Mouse (Mus musculus) frontal cortex, postnatal 14 days (tissue): ENCODE measurements at regions not wholly inside any gene's neighbourhood (a gene's known extent, or its start where the extent isn't known, plus 50 kb on each side); places are given as distances from the start of the nearest gene placed in this dataset.

Experiments used
- DNase-seq, 2 experiments: peaks; one replicate each; pipeline ENCODE4 v3.0.0; 2022; ENCODE audit warnings: low spot score in 2 of 2

DNA sequence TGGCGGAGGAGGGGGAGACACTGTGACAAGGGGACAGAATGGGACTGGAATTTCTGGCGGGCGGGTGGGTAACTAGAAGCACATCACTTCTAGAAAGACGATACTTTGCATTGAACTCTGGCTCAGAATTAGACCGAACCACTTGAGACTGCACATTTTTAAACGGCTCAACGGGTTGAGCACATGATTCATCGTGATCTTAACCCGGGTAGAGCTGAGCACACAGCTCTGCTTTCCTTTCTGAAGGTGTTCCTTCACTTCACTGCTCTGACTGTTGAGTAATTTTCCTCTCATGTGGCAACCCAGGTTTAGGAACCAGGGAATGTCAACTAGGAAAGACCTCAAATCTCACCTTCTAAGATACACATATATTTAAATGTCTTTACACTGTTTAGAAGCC is 180.9 kb downstream of the Zfp365 start:
- DNase-seq: no peak

DNA sequence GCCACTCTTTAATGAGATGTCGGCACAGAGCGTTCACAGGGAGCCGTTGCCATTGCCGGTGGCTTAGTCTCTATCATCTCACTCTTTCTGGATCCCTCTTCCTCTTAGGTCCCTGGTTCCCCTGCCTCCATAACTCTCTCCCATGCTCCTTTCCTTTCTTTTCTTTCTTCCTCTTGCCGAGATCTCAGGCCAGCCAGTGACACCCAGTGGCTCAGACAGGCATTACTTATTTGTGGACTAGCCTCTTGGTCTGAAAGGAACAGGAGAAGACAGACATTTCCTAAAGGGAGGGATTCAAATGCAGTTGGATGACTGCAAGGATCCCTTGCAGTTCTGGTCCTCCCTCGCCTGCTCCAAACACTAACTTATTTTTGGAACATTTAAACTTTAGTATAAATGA is 180.5 kb upstream of the Ado start:
- peak; percentile 21 to 61 for DNase-seq

DNA sequence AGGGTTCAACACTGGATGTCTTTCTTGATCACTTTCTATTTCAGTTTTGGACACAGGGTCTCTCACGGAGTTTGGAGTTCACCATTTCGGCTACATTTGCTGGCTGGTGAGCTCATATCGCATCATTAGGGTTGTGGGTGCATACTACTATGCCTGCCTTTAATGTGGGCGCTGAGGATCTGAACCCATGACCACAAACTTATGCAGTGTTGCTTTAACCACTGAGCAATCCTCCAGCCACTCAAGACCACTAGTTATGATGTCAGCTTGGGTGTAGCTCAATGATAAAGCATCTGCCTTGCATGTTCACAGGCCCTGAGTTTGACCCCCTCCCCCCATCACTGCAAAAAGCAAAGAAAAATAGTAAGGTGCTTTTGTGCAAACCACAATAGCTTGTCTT is 178.8 kb upstream of the Ado start:
- DNase-seq: no peak

DNA sequence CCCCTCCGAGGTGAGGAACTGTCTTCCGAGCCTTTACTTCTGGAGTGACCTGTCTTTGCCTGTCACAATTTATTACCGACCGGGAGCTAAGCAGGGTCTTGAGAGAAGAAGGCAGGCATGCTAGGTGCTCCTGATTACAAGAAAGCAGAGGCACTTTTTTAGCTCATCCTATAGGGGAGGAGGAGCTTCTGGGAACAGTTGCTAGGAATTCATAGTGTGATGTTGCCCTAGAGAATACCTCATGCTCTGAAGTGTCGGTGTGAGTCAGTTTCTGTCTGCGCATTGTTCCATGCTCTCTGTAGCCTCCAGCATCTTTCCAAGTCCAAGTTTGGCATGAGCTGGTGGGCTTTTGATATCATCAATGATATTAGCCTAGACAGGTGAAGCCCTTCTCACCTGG is 178.0 kb upstream of the Ado start:
- DNase-seq: no peak

DNA sequence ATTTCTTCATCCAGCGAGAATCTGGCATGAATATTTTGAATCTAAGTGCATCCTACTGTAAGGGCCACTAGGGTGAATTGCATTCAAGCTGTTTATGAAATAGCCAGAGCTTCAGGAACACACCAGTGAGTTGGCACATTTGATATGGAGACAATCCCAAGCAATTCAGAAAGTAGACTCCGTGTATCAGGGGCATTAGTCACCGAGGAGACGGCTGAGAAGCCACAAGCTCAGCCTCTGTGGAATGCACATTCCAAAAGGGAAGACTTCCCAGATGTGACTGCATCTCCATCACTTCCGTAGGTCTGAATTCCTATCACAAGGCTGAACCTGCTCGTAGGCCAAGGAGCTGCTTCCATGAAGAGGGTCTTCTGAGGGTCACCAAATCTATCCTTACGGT is 177.6 kb upstream of the Ado start:
- no peak for DNase-seq

DNA sequence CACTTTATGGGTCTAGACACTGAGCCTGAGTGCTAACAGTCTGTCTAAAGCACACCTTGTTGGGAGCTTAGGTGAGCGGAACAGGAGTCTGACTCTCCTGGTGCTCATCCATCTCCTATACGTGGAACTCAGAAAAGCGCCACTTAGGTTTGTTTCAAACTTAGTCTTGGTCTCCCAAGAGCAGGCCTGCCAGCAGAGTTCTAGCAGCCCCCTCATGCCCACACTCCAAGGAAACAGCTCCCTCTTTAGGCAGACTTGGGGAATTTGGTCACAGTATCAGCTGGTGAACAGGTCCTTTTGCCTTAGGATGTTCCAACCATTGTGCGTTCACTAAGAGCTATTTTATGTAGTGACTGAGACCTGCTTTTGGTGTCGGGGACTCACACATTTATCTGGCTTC is 173.0 kb upstream of the Ado start:
- peak; percentile 13 to 19 for DNase-seq

DNA sequence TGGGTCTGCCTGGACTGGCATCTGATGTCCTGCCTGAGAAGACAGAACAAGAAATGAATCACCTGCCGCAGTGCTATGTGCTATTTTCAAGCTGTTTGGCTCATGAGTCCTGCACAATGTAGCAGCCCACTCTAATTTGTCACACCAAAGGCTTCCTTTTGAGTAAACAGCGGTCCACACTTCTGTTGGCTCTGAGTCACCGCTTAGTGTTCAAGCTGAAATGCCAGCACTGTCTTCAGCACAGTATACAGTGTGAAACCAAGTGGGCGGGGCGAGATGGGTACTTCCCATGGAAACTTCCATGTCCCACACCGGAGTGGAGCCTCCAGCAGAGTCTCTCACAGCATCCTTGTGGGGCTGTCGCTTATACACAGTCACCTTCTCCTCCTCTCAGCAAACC is 168.8 kb upstream of the Ado start:
- DNase-seq: peak; percentile 51 to 53

DNA sequence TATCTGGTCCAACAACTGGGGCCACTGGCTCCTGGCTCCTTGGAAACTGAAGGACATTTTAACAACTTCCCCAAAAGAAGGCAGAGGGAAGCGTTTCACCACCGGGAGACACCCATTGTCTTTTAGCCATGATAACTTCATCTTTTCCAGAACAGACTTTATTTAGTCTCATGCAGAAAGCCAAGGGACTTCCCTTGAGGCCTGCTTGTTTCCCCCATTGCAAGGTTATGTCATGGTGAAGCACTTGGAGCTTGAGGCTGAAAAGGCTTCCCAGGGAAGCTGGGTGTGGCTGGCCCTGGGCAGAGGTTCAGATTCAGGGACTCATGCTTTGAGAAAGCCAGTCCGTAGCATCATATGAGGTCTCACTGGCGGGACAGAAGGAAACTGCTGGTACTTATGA is 166.3 kb upstream of the Ado start:
- no peak for DNase-seq

DNA sequence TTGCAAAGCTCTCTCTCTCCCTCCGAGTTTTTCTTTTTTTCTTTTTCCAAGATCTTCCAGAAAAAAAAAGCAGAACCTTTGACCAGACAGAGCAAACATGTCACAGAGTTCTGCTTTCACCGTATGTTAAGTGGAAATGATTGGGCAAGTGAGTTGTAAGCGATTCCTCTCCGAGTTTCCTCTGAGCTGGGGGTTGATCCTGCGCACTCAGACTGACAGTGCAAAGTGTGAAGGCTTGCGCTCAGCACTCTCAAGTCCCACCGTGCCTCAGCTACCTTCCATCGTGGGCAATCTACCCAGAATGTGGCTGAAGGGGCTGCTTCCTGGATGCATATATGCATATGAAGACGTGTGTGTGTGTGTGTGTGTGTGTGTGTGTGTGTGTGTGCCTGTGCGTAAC is 164.3 kb upstream of the Ado start:
- no peak for DNase-seq

DNA sequence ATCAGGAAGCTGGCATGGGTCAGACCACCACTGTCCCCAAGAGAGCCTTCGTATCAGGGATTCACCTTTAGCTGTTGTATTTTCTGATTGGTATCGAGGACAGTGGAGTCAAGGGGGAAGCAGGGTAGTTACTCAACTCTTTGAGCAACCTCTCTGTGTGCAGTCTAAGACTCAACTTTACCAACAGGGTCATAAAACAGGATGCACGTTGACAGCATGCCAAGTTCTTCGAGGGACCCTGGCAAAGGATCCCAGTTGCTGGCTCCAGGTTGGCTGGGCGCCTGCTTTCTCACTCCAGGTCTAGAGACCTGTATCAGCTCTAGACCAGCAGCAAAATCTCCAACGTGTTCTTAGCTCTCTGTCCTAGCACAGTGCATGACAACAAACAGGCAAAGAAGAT is 163.9 kb upstream of the Ado start:
- no peak for DNase-seq

DNA sequence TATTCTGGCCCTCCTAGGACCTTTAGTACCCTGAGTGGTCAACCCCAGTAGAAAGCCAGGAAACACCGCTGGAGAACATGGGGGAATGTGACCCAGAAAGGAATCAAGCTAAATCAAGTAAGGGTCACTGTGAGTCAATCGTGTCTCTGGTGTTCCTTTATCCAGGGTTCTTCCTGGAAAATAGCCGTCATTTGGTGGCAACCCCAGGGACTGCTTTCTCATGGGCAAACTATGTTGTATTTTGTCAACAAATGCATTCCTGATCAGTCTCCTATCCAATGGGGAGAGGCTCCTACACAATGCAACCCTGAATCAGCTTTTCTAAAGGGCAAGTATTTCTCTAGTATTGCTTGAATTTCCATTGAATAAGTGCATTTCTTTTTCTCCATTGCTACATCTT is 163.2 kb upstream of the Ado start:
- DNase-seq: no peak

DNA sequence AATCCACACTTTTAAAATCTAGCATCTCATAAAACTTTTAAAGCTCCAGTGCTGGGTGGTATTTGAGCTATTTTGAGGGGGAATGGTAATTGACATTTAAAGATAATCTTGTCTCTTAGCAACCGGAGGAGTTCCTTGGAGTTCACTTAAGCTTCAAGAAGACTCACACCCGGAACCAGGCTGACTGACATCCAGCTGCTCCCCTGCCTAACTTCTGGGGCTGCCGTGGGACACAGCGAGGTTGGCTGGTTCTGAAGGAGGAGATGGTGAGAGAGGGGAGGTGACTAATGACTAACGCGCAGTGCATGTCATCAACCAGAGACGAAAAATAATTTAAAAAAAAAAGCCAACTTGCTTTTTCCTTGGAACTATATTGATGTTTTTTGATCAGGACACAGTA is 157.7 kb upstream of the Ado start:
- peak in 1 of 2 experiments; percentile 17 for DNase-seq

DNA sequence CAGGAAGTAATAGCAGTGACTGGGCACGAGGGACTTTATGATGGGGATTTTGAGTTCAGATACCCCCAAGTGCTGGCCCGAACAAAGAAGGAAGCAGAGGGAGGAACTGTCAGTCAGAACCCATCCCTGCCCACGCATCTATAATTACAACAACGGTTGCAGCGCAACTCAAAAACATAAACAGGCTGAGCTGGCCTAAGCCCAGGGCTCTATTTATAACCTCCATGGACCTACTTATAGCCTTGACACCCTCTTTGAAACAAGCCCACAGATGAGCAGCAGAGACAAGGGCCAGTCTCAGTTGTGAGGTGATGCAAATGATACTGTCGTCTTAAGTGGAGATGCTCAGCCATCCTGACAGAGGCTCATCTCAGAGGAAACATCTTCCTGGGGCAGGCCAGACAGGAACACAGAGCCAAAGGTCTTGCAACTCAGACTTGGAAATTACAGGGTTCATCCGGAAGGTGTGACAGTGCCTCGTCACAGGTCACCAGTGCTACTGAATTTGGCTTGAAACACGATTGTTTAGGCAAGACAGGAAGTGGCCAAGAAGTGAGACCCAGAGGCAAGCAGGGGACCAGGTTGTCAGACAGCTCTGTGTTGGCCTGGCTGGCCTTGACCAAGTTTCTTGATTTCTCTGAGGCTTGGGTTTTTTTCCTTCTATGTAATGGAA is 154.2 kb upstream of the Ado start:
- no peak for DNase-seq

DNA sequence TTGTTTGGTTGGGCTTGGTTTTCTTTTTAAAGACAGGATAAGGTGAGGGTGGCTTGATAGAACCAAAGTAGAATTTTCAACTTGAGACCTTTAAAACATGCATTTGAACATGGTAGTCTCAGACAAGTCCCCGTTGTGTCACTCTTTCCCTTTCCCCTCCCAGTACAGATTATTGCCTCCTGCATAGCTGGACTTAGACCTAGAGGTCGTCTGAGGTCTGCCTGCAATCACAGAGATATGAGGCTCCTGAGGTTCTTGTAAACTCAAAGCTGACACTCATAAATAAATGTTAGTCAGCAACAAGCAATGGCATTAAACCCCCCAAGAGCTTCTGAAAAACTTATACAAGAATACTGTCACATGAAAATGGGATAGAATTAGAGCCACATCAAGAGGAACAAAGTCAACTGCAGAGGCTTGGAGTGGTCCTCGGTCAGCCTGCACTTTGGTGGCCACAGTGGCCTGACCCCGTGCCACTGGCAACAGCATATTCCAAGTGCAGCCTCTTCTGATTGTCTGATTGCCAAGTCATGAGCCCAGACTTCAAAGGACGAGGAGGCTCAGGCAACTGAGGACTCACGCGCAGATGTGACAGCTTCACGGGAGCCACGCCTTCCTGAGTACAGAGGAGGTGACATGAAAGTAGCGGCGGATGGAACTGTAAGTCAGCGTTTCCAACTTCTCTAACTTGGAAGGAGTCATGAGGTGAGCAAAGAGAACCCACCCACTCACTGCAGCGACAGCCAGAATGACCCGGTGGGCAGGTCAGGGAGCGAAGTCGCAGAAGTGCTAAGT is 148.8 kb upstream of the Ado start:
- no peak for DNase-seq

DNA sequence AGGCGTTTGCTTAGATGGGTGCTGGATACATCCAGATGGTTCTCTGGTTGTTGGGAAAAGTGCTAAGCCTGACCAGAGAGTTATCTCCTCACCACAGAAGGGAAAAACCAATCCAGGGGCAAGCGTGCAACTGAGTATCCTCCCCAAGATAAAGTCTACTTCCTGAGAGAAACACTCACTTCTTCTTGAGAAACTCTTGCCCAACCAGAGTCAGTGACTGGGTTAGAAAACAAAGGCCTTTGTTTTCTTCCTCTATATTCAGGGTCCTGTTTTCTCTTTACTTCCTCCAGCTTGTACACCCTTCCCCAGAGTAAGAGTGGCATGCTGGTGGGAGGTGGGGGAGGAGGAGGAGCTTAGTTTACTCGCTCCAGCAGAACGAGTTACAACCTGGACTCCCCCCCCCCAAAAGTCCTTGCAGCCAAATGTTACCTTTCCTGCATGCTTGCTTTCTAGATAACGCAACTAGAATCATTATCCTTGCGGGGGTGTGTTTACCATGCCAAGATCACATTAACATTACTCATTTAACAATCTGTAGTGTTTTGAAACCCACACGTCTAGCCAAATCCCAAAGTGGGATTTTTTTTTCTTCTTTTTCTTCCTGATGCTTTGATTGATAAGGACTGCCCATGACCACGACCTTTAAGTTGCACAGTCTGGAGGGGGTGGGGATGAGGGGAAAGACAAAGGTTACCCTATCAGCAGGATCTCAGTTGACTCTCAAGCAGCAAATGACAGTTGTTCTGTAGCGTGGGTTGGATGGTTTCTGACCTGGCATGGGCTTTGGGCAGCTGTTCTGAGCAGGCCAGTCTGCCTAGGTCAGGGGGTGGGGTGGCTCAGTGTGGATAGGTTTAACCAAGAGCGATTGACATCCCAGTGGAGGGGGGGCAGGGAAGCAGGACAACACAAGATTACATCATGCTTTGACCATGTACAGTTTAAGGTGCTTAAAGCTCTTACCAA is 147.4 kb upstream of the Ado start:
- DNase-seq: no peak

DNA sequence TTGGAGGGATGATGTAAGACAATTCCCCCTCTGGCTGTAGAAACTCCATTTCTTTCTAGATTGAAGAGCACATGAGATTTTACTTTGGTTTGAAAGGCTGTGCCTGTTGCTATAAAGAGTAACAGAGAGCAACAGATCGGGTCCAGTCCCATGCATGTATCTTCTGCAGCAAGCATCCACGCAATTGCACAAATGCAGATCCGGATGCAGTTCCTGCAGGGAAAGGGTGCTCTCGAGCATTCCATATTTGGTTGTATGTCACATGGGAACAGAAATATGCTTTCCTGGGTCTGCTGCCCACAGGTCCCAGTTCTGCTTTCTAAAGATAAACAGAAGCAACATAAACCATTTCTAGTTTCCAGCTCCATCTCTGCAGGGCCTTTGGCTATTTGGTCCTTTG is 146.0 kb upstream of the Ado start:
- no peak for DNase-seq

DNA sequence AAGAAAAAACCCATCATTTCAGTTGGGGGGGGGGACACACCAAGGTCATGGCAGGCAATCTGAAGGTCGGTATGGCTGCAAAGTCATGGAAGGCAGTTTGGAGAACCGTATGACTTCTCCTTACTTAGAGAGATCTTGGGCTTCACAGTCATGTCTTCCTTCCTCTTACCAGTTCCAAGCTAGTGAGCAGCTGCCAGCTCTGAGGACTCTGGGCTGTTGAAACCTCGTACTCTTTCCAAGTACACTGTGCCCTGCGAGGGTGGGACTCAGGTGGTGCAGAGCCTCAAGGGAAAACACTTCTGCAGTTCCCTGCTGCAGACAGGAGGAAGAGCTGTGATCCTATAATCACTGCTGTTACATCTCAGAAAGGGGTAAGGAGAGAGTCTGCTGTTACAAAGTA is 144.8 kb upstream of the Ado start:
- no peak for DNase-seq

DNA sequence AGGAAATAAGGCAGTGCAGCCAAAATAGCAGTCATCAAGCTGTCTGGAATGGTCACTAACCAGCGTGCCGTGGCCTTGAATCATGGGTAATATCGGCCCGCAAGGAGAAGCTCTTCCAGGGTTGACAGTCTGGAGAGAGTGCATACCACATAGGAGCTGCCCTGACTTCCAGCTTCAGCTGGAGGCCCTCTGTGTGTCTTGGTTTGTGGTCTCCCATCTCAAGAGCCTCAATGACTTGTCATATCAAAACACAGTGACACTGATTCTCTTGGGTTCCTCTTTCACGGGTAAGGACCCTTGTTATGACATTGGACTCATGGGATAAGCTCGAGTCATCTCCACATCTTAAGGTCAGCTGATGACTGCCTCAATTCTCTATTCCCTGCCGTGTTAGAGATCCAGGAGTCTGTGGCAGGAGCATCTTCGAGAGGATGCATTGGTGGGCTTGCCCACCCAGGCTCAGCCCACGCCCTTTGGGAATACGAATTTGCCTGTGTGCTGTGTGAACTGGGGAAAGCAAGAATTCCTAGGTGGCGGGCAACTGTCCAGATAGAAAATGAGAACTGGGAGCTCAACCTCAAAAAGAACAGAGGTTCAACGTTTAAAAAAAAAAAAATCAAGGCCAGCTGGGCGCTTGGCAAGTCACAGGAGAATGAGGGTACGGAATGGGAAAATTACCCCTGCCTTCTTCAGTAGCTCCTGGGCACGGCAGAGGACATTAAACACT is 141.4 kb upstream of the Ado start:
- no peak for DNase-seq

DNA sequence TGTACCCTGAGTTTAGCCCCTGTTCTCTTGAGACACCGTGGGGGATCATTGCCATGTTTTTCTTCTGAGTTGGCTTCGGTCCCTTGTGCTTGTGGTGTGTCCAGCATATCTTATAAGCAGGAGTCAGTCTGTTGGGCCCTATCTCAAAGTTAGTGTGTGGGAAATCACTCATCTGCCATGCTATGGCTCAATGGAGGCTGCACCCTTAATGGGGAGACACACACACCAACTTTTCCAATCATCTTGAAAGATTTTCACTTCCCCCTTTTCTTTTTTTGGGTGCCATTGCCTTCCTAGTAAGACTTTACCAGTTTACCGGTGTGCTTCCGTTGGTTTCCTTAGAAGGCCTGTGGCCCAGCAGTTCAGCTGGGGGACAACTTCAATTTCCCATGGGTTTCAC is 130.6 kb upstream of the Ado start:
- DNase-seq: no peak

DNA sequence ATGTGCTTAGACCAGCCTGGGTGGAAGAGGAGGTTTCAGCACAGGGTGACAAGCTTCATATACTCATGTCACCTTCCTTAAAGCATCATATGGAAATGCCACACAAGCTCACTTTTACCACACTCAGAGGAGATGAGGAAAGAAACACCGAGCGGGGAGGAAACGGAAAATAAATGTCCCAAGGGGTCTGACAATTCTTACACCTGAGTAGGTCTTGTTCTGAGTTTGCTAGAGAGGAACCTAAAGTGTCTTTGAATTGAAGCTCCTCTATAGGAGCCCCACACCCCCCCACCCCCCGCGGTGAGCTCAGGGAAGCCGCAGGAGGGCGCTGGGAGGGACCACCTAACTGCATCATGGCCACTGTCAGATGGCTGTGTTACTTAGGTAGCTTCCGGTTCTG is 124.7 kb upstream of the Ado start:
- DNase-seq: no peak

DNA sequence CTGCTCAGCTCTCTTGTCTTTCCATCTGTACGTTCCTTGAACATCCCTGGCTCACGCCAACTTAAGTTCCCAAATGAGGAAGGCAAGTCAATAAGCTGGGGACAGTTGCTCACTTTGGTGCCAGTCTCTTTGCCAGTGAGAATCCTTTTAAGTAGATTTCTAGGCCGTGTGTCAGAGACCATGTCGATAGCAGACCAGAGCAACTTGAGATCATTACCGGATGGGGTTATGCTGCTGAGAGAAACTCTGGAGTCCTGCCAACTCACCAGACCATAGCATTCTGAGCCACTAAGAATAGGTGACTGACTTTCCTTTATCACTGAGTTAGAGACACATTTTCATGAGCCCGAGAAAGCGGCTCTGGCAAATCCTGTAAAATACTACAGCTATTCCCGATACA is 123.5 kb upstream of the Ado start:
- DNase-seq: no peak

DNA sequence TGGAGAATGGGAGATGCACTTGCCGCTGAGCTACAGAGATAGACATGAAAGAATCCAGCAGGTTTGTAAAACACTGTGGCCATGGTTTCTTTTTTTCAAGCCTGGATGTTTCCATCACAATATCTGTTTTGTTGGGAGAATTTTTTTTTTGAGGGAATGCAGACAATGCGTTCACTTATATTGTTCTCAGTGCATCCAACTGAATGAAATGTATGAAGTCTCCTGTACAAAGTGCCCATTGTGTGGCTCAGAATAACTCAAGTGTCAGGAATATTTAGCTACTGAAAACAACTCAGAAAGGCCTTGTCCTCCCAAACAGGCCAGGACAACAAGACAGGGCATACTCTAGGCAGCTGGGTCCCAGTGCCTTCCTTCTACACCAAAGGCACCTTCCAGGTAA is 120.3 kb upstream of the Ado start:
- DNase-seq: no peak
